Mouse (Mus musculus) heart, postnatal 0 days (tissue): ENCODE measurements around the gene Macrod1. TPM values are rescaled to one million over a fixed set of nuclear protein-coding genes. Genes with fewer than 3 reads are reported as not detected.

Source experiments
- ATAC-seq: fragments of 200-750 bp; cut with Nextera tagmentation; 2 replicates; pipeline ENCODE4 v1.8.0; 2017; ENCODE audit warnings: low read depth, moderate number of reproducible peaks, moderate library complexity; ENCODE audit not compliant: insufficient read depth
- DNase-seq: peaks from one replicate; pipeline ENCODE4 v3.0.0-alpha.2; 2016; ENCODE audit warnings: low spot score
- H3K27ac ChIP-seq: fragments of 300-500 bp; sonication (generic); 2 replicates; pipeline ENCODE4 v1.5.1; 2014; ENCODE audit warnings: low read depth, mild to moderate bottlenecking
- H3K27me3 ChIP-seq: fragments of 300-500 bp; sonication (generic); 2 replicates; pipeline ENCODE4 v1.6.1; 2014; ENCODE audit warnings: low read length, mixed read lengths; ENCODE audit not compliant: control insufficient read depth, insufficient read depth
- H3K36me3 ChIP-seq: fragments of 300-500 bp; sonication (generic); replicated peaks from 2 replicates; pipeline ENCODE4 v1.6.1; 2014; ENCODE audit warnings: low read length, mixed read lengths; ENCODE audit not compliant: control insufficient read depth, insufficient read depth
- H3K4me1 ChIP-seq: fragments of 300-500 bp; sonication (generic); 2 replicates; pipeline ENCODE4 v1.6.1; 2014; ENCODE audit warnings: antibody characterized with exemption; ENCODE audit not compliant: control insufficient read depth, insufficient read depth
- H3K4me2 ChIP-seq: fragments of 300-500 bp; sonication (generic); 2 replicates; pipeline ENCODE4 v1.6.1; 2014; ENCODE audit warnings: low read depth, mild to moderate bottlenecking, low read length, moderate library complexity
- H3K4me3 ChIP-seq: fragments of 300-500 bp; sonication (generic); 2 replicates; pipeline ENCODE4 v1.5.1; 2014; ENCODE audit warnings: low read depth, low read length
- H3K9ac ChIP-seq: fragments of 300-500 bp; sonication (generic); replicated peaks from 2 replicates; pipeline ENCODE4 v1.6.1; 2014; ENCODE audit warnings: low read depth, low read length, mixed read lengths
- H3K9me3 ChIP-seq: fragments of 300-500 bp; sonication (generic); replicated peaks from 2 replicates; pipeline ENCODE4 v1.6.1; 2016; ENCODE audit warnings: low read length; ENCODE audit not compliant: control insufficient read depth
- CTCF ChIP-seq: IDR thresholded peaks from 2 replicates; pipeline ENCODE4 v1.5.1; 2016; ENCODE audit warnings: antibody characterized with exemption, control low read depth, low read depth
- EP300 ChIP-seq: IDR thresholded peaks from 2 replicates; pipeline ENCODE4 v1.6.1; 2016; ENCODE audit warnings: antibody characterized with exemption, low read depth
- WGBS: fragments of 180-500 bp; shearing (Covaris S2); extraction: QIAGEN DNeasy Blood & Tissue Kit; methylation state at CpG from one replicate; pipeline ENCODE4 v1.1.7; 2014; 5-methylcytosine and 5-hydroxymethylcytosine counted together
- polyA plus RNA-seq: library from polyadenylated mRNA; unstranded; fragments of >200 nt; fragmentation: Nextera tagmentation; extraction: Ambion mirVana; gene quantifications from 2 replicates; pipeline ENCODE4 v1.2.1, GENCODE M21; 2015
- total RNA-seq: library from RNA; depleted of rRNA; stranded (reverse); fragments of >200 nt; gene quantifications from 2 replicates; pipeline ENCODE4 v1.2.3, GENCODE M21; 2014; ENCODE audit warnings: low replicate concordance

The Macrod1 gene
- total and polyA plus RNA-seq, 2 experiments from 2014 or later = 113 to 122 TPM

GRCm38 (mm10) chr19:7176041-7176696 lies 119.6 kb downstream of the Macrod1 start:
- no peaks in the 10 kb centered on the region for H3K9me3 ChIP-seq
- 22% methylated on average over 11 of the region's 11 CpGs for whole genome bisulfite sequencing
- H3K27me3 ChIP-seq = no peaks in the 10 kb centered on the region
- peaks cover 21% of the 10 kb centered on the region for H3K4me1 ChIP-seq
- no peak overlapping the region for H3K27ac ChIP-seq
- DNase-seq (no peak), ATAC-seq (no peak)
- H3K36me3 ChIP-seq = no peaks in the 10 kb centered on the region
- no peak overlapping the region for H3K4me3 ChIP-seq
- H3K9ac ChIP-seq = no peak overlapping the region
- H3K4me2 ChIP-seq = no peak overlapping the region
- no peak for TF ChIP-seq CTCF
- no peak for TF ChIP-seq EP300

GRCm38 (mm10) chr19:7177804-7178511 lies 121.3 kb downstream of the Macrod1 start:
- Histone ChIP-seq H3K27ac (no peak overlapping the region), H3K27me3 (peaks cover 3% of the 10 kb centered on the region; the same call in 1 of the 2 replicates), H3K9me3 (no peaks in the 10 kb centered on the region), H3K4me1 (peaks cover 26% of the 10 kb centered on the region), H3K4me3 (no peak overlapping the region), H3K9ac (no peak overlapping the region), H3K36me3 (no peaks in the 10 kb centered on the region), H3K4me2 (no peak overlapping the region)
- ATAC-seq (no peak), DNase-seq (no peak)
- TF ChIP-seq CTCF (no peak), EP300 (no peak)
- WGBS = 69% methylated on average over 13 of the region's 13 CpGs

GRCm38 (mm10) chr19:7178841-7179452 lies 122.3 kb downstream of the Macrod1 start:
- peaks cover 26% of the 10 kb centered on the region for H3K4me1 ChIP-seq
- H3K9ac ChIP-seq = no peak overlapping the region
- no peak overlapping the region for H3K4me2 ChIP-seq
- DNase-seq (no peak), ATAC-seq (no peak)
- WGBS = 30% methylated on average over 3 of the region's 3 CpGs
- H3K27me3 ChIP-seq = peaks cover 3% of the 10 kb centered on the region; the same call in 1 of the 2 replicates
- H3K36me3 ChIP-seq = no peaks in the 10 kb centered on the region
- H3K9me3 ChIP-seq = no peaks in the 10 kb centered on the region
- no peak overlapping the region for H3K27ac ChIP-seq
- no peak overlapping the region for H3K4me3 ChIP-seq
- TF ChIP-seq CTCF = no peak
- TF ChIP-seq EP300 = no peak

GRCm38 (mm10) chr19:7180756-7181405 lies 124.3 kb downstream of the Macrod1 start:
- no peak for ATAC-seq
- Histone ChIP-seq H3K9me3 (no peaks in the 10 kb centered on the region), H3K4me3 (no peak overlapping the region), H3K27me3 (peaks cover 3% of the 10 kb centered on the region; the same call in 1 of the 2 replicates), H3K9ac (no peak overlapping the region), H3K4me1 (peaks cover 26% of the 10 kb centered on the region), H3K4me2 (no peak overlapping the region), H3K27ac (no peak overlapping the region), H3K36me3 (no peaks in the 10 kb centered on the region)
- TF ChIP-seq EP300 (no peak), CTCF (no peak)
- DNase-seq = no peak
- 70% methylated on average over 8 of the region's 8 CpGs for WGBS

GRCm38 (mm10) chr19:7181496-7181895 lies 124.9 kb downstream of the Macrod1 start:
- no peak overlapping the region for H3K9ac ChIP-seq
- TF ChIP-seq CTCF (no peak), EP300 (no peak)
- H3K9me3 ChIP-seq = no peaks in the 10 kb centered on the region
- no peaks in the 10 kb centered on the region for H3K36me3 ChIP-seq
- DNase-seq (no peak), ATAC-seq (no peak)
- H3K27ac ChIP-seq = no peak overlapping the region
- no peak overlapping the region for H3K4me2 ChIP-seq
- peaks cover 3% of the 10 kb centered on the region; the same call in 1 of the 2 replicates for H3K27me3 ChIP-seq
- no peak overlapping the region for H3K4me3 ChIP-seq
- WGBS = 64% methylated on average over 7 of the region's 7 CpGs
- H3K4me1 ChIP-seq = peaks cover 26% of the 10 kb centered on the region
